Mouse (Mus musculus) liver, embryonic 14.5 days (tissue): ENCODE results near the gene Zfp444.

Experiments used
- CTCF ChIP-seq: IDR thresholded peaks from 2 replicates; pipeline ENCODE4 v1.5.1; 2016; ENCODE audit warnings: antibody characterized with exemption, low read depth, control low read depth
- EP300 ChIP-seq: IDR thresholded peaks from 2 replicates; pipeline ENCODE4 v1.6.1; 2016; ENCODE audit warnings: antibody characterized with exemption, low read depth

- TF ChIP-seq CTCF (no peak), EP300 (no peak)
These were observed 12.5 kb downstream of the Zfp444 start for GRCm38 (mm10) chr7:6184521-6184920.
